Mouse (Mus musculus): ENCODE results near the gene Abcb7. TPM values are rescaled to one million over a fixed set of nuclear protein-coding genes. Genes with fewer than 3 reads are reported as not detected.
"Not testable (repeated sequence)": the region's sequence is repeated elsewhere in the genome, so short reads cannot be mapped to it uniquely, and the experiment has no call there.

The Abcb7 gene
- polyA plus RNA-seq, 1 experiment from 2014 or later: 11.3 TPM

GRCm38 (mm10) chrX:104397526-104397925 is 16.1 kb downstream of the Abcb7 start:
- Histone ChIP-seq H3K36me3 (ENCODE audit: control insufficient read depth, insufficient read depth, low read length) (no peaks in the 10 kb centered on the region), H3K9me3 (ENCODE audit: control insufficient read depth, low read depth, low read length) (no peaks in the 10 kb centered on the region), H3K4me3 (ENCODE audit: low read depth, low read length) (no peak overlapping the region), H3K27ac (ENCODE audit: low read length) (no peak overlapping the region), H3K9ac (replicated peaks; ENCODE audit: low read depth, low read length) (no peak overlapping the region), H3K4me2 (replicated peaks; ENCODE audit: low read depth, low read length) (no peak overlapping the region), H3K4me1 (ENCODE audit: control insufficient read depth, insufficient read depth, low read length) (no peaks in the 10 kb centered on the region), H3K27me3 (ENCODE audit: control insufficient read depth, insufficient read depth, low read length) (no peaks in the 10 kb centered on the region)
- ATAC-seq (ENCODE audit: insufficient number of reproducible peaks, insufficient read depth, low FRiP score, low read depth): no peak
- 55% methylated on average over 1 of the region's 1 CpGs for WGBS

DNA sequence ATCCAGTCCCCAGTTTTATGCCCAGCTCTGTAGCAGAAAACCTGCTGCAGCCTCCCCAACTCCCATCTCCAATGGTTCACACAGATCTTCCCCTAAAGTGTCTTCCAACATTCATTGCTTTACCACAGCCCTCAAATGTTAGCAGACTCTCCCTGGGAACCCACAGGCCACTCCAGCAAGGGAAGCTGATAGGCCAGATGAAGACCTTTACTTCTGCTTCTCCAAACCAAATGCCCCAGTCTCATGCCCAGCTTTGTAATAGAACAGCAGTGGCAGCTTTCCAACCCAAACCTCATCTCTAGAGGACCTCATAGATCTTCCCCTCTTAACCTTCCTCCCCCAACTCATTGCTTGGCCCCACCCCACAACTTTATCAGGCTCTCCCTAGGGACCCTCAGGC is 54.0 kb downstream of the Abcb7 start:
- ATAC-seq (ENCODE audit: insufficient number of reproducible peaks, insufficient read depth, low FRiP score, low read depth): no peak
- Histone ChIP-seq H3K27me3 (ENCODE audit: control insufficient read depth, insufficient read depth, low read length) (no peaks in the 10 kb centered on the region), H3K4me2 (replicated peaks; ENCODE audit: low read depth, low read length) (no peak overlapping the region), H3K9ac (replicated peaks; ENCODE audit: low read depth, low read length) (no peak overlapping the region), H3K27ac (ENCODE audit: low read length) (no peak overlapping the region), H3K4me3 (ENCODE audit: low read depth, low read length) (no peak overlapping the region), H3K9me3 (ENCODE audit: control insufficient read depth, low read depth, low read length) (no peaks in the 10 kb centered on the region), H3K4me1 (ENCODE audit: control insufficient read depth, insufficient read depth, low read length) (no peaks in the 10 kb centered on the region), H3K36me3 (ENCODE audit: control insufficient read depth, insufficient read depth, low read length) (no peaks in the 10 kb centered on the region)

GRCm38 (mm10) chrX:104355842-104356241 is 57.8 kb downstream of the Abcb7 start:
- Histone ChIP-seq H3K27ac (ENCODE audit: low read length) (no peak overlapping the region), H3K9me3 (ENCODE audit: control insufficient read depth, low read depth, low read length) (no peaks in the 10 kb centered on the region), H3K4me3 (ENCODE audit: low read depth, low read length) (no peak overlapping the region), H3K4me2 (replicated peaks; ENCODE audit: low read depth, low read length) (no peak overlapping the region), H3K4me1 (ENCODE audit: control insufficient read depth, insufficient read depth, low read length) (no peaks in the 10 kb centered on the region), H3K9ac (replicated peaks; ENCODE audit: low read depth, low read length) (no peak overlapping the region), H3K36me3 (ENCODE audit: control insufficient read depth, insufficient read depth, low read length) (no peaks in the 10 kb centered on the region), H3K27me3 (ENCODE audit: control insufficient read depth, insufficient read depth, low read length) (no peaks in the 10 kb centered on the region)
- ATAC-seq (ENCODE audit: insufficient number of reproducible peaks, insufficient read depth, low FRiP score, low read depth): no peak
- 82% methylated on average over 1 of the region's 1 CpGs for WGBS

- H3K27ac ChIP-seq (ENCODE audit: low read length); H3K27me3 ChIP-seq (ENCODE audit: control insufficient read depth, insufficient read depth, low read length); H3K9ac ChIP-seq (replicated peaks; ENCODE audit: low read depth, low read length); H3K4me2 ChIP-seq (replicated peaks; ENCODE audit: low read depth, low read length); H3K9me3 ChIP-seq (ENCODE audit: control insufficient read depth, low read depth, low read length); H3K36me3 ChIP-seq (ENCODE audit: control insufficient read depth, insufficient read depth, low read length); H3K4me3 ChIP-seq (ENCODE audit: low read depth, low read length); H3K4me1 ChIP-seq (ENCODE audit: control insufficient read depth, insufficient read depth, low read length): not testable (repeated sequence)
- 0 out of 2 replicates have a peak, but pooled peaks have one; percentile 58 for ATAC-seq (ENCODE audit: insufficient number of reproducible peaks, insufficient read depth, low FRiP score, low read depth)
- 88% methylated on average over 23 of the region's 31 CpGs for WGBS
These were observed 65.5 kb downstream of the Abcb7 start for GRCm38 (mm10) chrX:104348146-104348545.

- Histone ChIP-seq H3K4me2 (replicated peaks; ENCODE audit: low read depth, low read length) (no peak overlapping the region), H3K27ac (ENCODE audit: low read length) (no peak overlapping the region), H3K27me3 (ENCODE audit: control insufficient read depth, insufficient read depth, low read length) (no peaks in the 10 kb centered on the region), H3K4me1 (ENCODE audit: control insufficient read depth, insufficient read depth, low read length) (no peaks in the 10 kb centered on the region), H3K9ac (replicated peaks; ENCODE audit: low read depth, low read length) (no peak overlapping the region), H3K36me3 (ENCODE audit: control insufficient read depth, insufficient read depth, low read length) (no peaks in the 10 kb centered on the region), H3K9me3 (ENCODE audit: control insufficient read depth, low read depth, low read length) (no peaks in the 10 kb centered on the region), H3K4me3 (ENCODE audit: low read depth, low read length) (no peak overlapping the region)
- no peak for ATAC-seq (ENCODE audit: insufficient number of reproducible peaks, insufficient read depth, low FRiP score, low read depth)
These were observed 121.9 kb downstream of the Abcb7 start for GRCm38 (mm10) chrX:104291721-104292120.

- ATAC-seq (ENCODE audit: insufficient number of reproducible peaks, insufficient read depth, low FRiP score, low read depth): no peak
- H3K9ac ChIP-seq (replicated peaks; ENCODE audit: low read depth, low read length): no peak overlapping the region
- WGBS: 96% methylated on average over 1 of the region's 1 CpGs
These were observed 133.8 kb downstream of the Abcb7 start for GRCm38 (mm10) chrX:104279828-104280227.

GRCm38 (mm10) chrX:104264371-104264770 is 149.3 kb downstream of the Abcb7 start:
- Histone ChIP-seq H3K9me3 (ENCODE audit: control insufficient read depth, low read depth, low read length) (no peaks in the 10 kb centered on the region), H3K27ac (ENCODE audit: low read length) (no peak overlapping the region)
- WGBS: 79% methylated on average over 2 of the region's 2 CpGs

More at GRCm38 (mm10) chrX:104279828-104280227, 133.8 kb downstream of the Abcb7 start:
- Histone ChIP-seq H3K27ac (ENCODE audit: low read length) (no peak overlapping the region), H3K4me3 (ENCODE audit: low read depth, low read length) (no peak overlapping the region), H3K27me3 (ENCODE audit: control insufficient read depth, insufficient read depth, low read length) (no peaks in the 10 kb centered on the region), H3K4me1 (ENCODE audit: control insufficient read depth, insufficient read depth, low read length) (no peaks in the 10 kb centered on the region), H3K4me2 (replicated peaks; ENCODE audit: low read depth, low read length) (no peak overlapping the region), H3K36me3 (ENCODE audit: control insufficient read depth, insufficient read depth, low read length) (no peaks in the 10 kb centered on the region), H3K9me3 (ENCODE audit: control insufficient read depth, low read depth, low read length) (no peaks in the 10 kb centered on the region)

DNA sequence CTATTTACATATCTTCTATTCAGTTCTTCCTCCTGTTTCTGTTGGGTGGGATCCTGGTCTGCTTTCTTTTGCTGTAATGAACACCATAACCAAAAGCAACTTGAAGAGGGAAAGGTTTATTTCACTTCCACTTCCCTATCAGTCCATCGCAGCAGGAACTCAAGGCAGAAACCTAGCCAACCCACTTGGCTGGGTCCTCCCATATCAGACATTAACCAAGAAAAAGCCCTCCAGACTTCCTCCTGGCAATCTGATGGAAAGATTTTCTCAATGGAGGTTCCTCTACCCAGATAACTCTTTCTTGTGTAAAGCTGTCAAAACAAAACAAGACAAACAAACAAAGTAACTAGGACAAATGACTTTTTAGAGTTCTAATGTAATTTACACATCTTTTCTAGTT is 151.2 kb downstream of the Abcb7 start:
- H3K27ac ChIP-seq (ENCODE audit: low read length): no peak overlapping the region
- no peaks in the 10 kb centered on the region for H3K9me3 ChIP-seq (ENCODE audit: control insufficient read depth, low read depth, low read length)
- no peak overlapping the region for H3K4me2 ChIP-seq (replicated peaks; ENCODE audit: low read depth, low read length)
- WGBS: 79% methylated on average over 1 of the region's 1 CpGs
- no peaks in the 10 kb centered on the region for H3K4me1 ChIP-seq (ENCODE audit: control insufficient read depth, insufficient read depth, low read length)
- no peaks in the 10 kb centered on the region for H3K27me3 ChIP-seq (ENCODE audit: control insufficient read depth, insufficient read depth, low read length)
- no peak for ATAC-seq (ENCODE audit: insufficient number of reproducible peaks, insufficient read depth, low FRiP score, low read depth)
- H3K36me3 ChIP-seq (ENCODE audit: control insufficient read depth, insufficient read depth, low read length): no peaks in the 10 kb centered on the region
- H3K4me3 ChIP-seq (ENCODE audit: low read depth, low read length): no peak overlapping the region
- no peak overlapping the region for H3K9ac ChIP-seq (replicated peaks; ENCODE audit: low read depth, low read length)

More at GRCm38 (mm10) chrX:104264371-104264770, 149.3 kb downstream of the Abcb7 start:
- H3K9ac ChIP-seq (replicated peaks; ENCODE audit: low read depth, low read length): no peak overlapping the region
- no peaks in the 10 kb centered on the region for H3K36me3 ChIP-seq (ENCODE audit: control insufficient read depth, insufficient read depth, low read length)
- H3K4me3 ChIP-seq (ENCODE audit: low read depth, low read length): no peak overlapping the region
- no peaks in the 10 kb centered on the region for H3K4me1 ChIP-seq (ENCODE audit: control insufficient read depth, insufficient read depth, low read length)
- no peak overlapping the region for H3K4me2 ChIP-seq (replicated peaks; ENCODE audit: low read depth, low read length)
- H3K27me3 ChIP-seq (ENCODE audit: control insufficient read depth, insufficient read depth, low read length): no peaks in the 10 kb centered on the region
- no peak for ATAC-seq (ENCODE audit: insufficient number of reproducible peaks, insufficient read depth, low FRiP score, low read depth)

DNA sequence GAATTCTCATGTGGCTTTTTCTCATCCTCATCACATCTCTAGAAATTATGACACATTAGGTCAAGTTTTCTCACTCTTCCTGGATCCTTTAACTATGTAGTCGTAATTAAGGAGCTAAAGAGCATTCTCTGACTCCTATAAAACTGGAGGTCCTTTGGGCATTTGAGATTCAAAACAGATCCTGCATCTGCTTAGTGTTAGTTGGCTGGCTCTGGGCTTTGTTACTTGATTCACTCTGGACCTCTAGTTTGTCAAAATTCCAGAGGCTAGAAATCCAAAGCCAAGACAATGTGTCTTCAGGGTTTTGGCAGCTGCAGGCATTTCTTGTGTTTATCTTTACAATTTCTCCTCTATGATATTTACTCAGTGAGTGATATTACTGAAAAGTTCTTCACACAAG is 157.1 kb downstream of the Abcb7 start:
- no peak overlapping the region for H3K4me2 ChIP-seq (replicated peaks; ENCODE audit: low read depth, low read length)
- no peak overlapping the region for H3K4me3 ChIP-seq (ENCODE audit: low read depth, low read length)
- no peaks in the 10 kb centered on the region for H3K9me3 ChIP-seq (ENCODE audit: control insufficient read depth, low read depth, low read length)
- no peak for ATAC-seq (ENCODE audit: insufficient number of reproducible peaks, insufficient read depth, low FRiP score, low read depth)
- no peak overlapping the region for H3K9ac ChIP-seq (replicated peaks; ENCODE audit: low read depth, low read length)
- H3K36me3 ChIP-seq (ENCODE audit: control insufficient read depth, insufficient read depth, low read length): no peaks in the 10 kb centered on the region
- WGBS: 63% methylated on average over 1 of the region's 1 CpGs
- no peaks in the 10 kb centered on the region for H3K27me3 ChIP-seq (ENCODE audit: control insufficient read depth, insufficient read depth, low read length)
- H3K4me1 ChIP-seq (ENCODE audit: control insufficient read depth, insufficient read depth, low read length): no peaks in the 10 kb centered on the region
- H3K27ac ChIP-seq (ENCODE audit: low read length): no peak overlapping the region

All from stomach, embryonic 14.5 days (tissue).